Mouse (Mus musculus) lung, postnatal 10 days (tissue): ENCODE data around the gene Eme2.
"Not testable (repeated sequence)": the region's sequence is repeated elsewhere in the genome, so short reads cannot be mapped to it uniquely, and the experiment has no call there.

Experiments
- DNase-seq: peaks from one replicate; pipeline ENCODE4 v3.0.0; 2021

The Eme2 gene

DNA sequence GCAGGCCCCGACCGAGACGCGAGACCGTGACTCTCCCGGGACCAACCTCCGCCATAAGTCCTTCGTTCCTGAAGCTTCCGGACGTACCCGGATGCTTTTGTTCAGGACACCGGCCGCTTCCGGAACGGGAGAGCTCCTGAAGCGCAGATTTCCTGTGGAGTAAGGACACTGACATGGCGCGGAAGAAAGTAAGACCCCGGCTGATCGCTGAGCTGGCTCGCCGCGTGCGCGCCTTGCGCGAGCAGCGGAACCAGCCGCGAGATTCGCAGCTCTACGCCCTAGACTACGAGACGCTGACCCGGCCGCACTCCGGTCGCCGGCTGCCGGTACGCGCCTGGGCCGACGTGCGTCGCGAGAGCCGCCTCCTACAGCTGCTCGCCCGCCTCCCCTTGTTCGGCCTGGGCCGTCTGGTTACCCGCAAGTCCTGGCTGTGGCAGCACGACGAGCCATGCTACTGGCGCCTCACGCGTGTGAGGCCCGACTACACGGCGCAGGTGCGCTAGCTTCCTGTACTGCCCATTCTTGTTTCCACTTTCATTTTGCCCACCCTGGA is at the start of gene Eme2, which contains the start of gene Mrps34:
Gene Eme2, minus strand, starts transcription at position 93 of the 553 bp plus-strand sequence.
Gene Mrps34, plus strand, starts transcription at position 122 of the 553 bp plus-strand sequence.
- peak; percentile 90 for DNase-seq

DNA sequence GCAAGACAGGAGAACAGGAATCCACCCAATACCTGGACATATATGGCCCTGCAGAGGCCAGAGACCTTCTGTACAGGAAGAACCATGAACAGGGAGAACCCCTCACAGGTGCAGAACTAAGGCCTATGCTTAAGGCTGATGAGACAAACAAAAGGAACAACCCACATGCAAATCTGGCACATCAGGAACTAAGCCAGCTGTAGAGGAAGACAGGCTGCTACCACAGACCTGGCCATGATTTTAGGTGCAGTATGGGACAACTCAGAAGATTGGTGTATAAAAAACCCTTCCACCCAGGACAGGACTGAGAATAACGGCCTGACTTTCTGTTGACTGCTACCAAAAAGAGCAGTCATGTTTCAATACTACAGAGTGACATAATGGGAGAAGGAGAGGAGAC is 48.7 kb upstream of the Eme2 start:
- DNase-seq = not testable (repeated sequence)

DNA sequence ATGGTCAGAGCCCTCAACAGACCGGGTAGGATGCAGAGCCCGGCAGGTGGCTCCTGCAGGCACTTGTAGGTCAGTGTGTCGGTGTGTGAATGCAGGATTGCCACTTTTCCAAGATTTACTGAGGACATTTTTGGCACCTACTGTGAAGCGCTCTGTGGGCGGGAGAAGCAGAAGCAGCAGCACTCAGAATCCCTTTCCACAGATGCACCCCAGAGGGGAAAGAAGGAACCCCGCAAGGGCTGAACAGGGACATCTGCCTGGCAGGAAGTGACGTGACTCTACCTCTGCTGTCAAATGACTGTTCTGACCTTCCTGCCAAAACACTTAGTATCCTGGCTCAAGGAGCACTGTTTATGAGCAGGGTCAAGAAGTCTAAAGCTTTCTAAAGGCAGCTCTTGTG is 48.1 kb upstream of the Eme2 start:
- no peak for DNase-seq

GRCm38 (mm10) chr17:24942453-24942852 is 47.6 kb upstream of the Eme2 start:
- DNase-seq = peak; percentile 69

DNA sequence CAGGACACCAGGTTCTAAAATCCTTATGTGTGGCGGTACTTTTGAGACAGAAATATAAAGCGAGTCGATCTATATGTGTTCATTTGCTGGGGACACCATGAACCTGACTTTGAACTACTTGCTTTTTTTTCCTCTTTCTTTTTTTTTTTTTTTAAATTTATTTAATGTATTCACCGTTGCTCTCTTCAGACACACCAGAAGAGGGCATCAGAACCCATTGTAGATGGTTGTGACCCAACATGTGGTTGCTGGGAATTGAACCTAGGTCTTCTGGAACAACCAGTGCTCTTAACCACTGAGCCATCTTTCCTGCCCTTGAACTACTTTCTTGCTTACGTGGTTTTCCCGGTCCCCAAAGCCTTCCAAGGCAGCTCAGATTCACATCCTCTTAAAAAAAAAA is 42.4 kb upstream of the Eme2 start:
- DNase-seq = no peak

DNA sequence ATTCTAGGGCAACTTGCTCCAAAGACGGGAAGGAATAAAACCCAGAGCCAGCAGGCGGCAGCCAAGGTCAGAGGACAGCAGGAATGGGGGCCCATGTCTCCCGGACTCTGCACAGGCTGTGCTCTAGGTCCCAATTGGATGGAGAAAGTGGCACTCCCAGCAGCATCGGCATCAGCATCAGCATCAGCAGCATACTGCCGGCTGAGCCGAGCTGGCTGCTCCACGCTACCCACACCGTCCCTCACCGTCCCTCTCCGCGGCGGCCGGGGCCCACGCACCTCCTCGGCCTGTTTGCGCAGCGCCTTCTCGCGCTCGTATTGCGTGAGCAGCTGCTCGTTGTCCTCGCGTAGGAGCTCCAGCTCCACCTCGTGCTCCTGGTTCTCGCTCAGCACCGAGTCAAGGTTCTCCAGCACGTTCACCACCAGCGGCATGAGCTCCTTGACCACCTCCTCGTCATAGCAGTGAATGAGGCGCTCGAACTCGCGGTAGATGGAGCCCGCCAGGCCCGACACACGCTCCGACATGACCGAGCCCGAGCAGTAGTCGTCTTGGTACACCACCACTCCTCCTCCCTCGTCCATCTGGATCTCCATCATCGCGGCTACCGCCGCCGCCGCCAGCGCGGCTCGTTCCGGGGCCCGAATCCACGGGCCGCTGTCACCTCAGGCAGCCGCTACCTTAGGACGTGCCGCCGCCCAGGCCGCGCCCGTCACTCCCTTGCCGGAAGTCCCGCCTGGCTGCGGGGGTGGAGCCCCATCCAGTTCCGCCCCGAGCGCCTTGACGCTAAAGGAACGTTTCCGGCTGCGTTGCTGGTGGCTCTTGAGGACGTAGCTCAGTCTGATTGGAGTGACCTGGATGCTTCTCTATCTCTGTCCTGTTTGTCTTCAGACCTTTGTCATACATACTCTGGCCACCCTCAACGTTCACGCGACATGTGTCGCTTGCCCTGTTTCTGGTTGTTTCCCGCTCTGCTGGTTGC is 41.7 kb upstream of the Eme2 start, which contains the start of gene Mapk8ip3:
Gene Mapk8ip3, minus strand, starts transcription at position 719 of the 979 bp plus-strand sequence.
- peak; percentile 98 for DNase-seq

GRCm38 (mm10) chr17:24935666-24936065 is 40.8 kb upstream of the Eme2 start:
- no peak for DNase-seq

GRCm38 (mm10) chr17:24934926-24935325 is 40.0 kb upstream of the Eme2 start:
- DNase-seq = no peak

DNA sequence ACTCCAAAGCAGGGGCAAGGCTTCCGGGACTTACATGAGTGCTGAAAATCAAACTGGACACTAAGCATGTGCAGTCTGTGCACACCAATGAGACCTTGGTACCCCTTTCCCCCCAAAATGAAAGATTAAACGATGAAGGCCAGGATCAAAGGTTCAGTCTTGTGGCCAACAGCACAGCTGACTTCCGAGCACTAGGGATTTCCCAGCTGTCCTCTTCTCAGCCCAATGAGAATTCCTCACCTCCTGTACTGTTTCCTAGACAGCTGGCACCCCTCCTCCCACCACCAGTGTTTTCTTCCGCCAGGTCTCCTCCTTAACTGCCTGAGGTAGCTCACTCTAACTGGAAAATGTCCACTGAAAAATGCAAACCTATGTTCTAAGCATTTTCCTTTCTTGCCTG is 38.3 kb upstream of the Eme2 start:
- no peak for DNase-seq

DNA sequence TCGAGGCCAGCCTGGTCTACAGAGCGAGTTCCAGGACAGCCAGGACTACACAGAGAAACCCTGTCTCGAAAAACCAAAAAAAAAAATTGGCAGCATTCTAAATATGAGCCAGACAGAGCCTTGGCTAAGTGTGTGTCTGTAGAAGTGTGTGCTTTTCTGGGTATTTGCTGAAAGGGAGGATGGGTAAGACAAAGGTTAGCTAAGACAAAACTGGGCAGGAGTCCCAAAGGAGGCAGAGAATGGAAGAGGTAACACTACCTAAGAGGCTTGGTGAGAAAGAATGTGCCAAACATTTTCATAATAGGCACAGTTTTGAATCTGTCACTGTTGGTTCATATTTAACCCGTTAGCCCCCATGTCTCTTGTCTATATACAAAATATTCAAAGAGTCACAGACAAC is 37.5 kb upstream of the Eme2 start:
- no peak for DNase-seq

- DNase-seq = no peak
These were observed 34.6 kb upstream of the Eme2 start for GRCm38 (mm10) chr17:24929506-24929905.

GRCm38 (mm10) chr17:24923246-24923645 is 28.4 kb upstream of the Eme2 start:
- DNase-seq = no peak

DNA sequence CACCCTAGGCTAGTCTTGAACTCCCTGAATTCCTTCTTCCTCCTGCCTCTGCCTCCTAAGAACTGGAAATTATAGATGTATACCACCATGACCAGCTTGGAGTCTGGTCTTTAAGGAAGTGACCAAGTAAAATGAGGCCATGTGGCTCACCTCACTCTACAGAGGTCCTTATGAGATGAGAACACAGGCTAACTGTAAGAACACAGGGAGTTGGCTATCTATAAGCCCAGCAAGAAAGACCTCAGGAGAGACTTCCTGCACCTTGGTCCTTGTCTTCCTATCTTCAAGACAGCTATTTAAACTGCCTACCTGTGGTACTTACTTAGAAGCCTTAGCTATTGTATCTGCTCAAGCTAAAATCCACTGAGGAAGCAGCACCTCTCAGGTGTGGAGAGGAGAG is 19.1 kb upstream of the Eme2 start:
- DNase-seq = no peak

- no peak for DNase-seq
These were observed 12.7 kb upstream of the Eme2 start for GRCm38 (mm10) chr17:24907591-24907990.

GRCm38 (mm10) chr17:24903767-24904166 is 8.9 kb upstream of the Eme2 start:
- DNase-seq = no peak

GRCm38 (mm10) chr17:24902671-24903474 is 8.0 kb upstream of the Eme2 start:
- no peak for DNase-seq

GRCm38 (mm10) chr17:24902124-24902523 is 7.2 kb upstream of the Eme2 start:
- DNase-seq = no peak

GRCm38 (mm10) chr17:24900014-24900413 is 5.1 kb upstream of the Eme2 start:
- DNase-seq = no peak

DNA sequence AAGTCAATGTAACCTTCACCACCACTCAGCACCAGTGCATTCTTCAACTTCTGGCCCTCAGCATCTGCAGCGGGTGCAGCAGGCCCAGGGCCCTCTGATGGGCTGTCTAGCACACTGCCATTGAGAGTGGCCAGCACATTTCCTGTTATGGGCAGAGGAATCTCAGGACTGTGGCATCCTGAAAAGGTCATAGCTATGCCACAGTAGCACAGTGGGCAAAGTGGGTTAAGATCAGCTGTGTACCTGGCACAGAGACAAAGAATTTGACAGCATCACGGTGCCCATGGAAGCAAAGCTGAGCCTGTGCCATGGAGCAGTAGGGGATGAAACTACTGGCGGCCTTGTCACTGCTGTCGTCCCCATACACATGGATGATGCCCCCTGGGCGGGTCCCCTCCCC is 4.3 kb upstream of the Eme2 start:
- no peak for DNase-seq

DNA sequence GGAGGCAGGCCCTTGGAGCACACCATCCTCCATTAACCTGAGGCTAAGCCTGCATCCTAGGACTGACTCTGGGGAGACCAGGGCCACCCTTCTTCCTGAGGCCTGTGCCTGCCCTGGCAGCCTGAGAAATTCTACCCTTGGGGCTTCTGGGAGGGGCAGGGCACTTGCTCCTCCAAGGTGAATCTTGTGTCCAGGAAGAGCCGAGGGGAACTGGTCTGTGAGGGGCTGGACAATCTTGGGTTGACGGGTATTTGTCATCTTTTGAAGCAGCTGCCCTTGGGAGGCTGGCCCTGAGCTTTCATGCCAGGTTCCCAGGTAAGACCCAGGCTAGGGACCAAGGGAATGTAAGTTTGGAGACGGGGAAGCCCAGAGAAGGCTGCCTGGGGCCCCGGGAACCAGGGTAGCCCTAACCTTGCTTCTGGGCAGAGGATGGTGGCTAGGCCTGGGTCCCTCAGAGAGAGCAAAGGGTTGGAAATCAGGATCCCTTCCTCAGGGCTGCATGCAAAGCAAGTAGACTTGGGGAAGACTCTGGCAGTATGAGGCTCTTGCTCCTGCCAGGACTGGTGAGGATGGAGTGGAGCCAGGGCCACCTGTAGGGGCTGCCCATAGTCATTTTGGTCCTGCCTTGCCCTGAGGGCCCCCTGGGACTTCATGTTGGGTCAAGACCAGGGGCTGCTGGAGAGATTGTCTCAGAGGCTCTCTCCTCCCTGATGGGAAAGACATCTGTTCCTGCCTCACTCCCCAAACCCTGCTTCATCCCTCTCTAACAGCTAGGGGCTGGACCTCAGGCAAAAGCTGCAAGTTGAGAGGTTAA is 3.4 kb upstream of the Eme2 start:
- DNase-seq = no peak

DNA sequence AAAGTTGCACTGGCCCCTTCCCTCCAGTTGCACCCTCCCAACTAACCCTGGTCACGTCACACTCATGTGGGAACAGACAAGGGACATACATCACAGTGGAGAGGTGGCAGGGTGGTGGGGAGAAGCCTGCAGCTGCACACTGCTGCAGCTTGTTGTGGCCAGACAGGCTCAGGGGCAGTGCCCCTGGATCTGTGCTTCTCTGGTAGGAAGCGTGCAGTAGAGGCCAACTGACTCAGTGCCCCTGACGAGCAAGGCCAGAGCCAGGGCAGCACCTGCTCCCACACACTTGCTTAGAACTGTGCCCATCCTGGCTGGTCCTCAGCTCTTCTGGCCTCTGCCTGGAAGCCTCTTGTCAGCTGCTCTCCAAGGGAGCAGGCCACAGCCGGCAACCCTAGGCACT is 2.7 kb upstream of the Eme2 start:
- no peak for DNase-seq

DNA sequence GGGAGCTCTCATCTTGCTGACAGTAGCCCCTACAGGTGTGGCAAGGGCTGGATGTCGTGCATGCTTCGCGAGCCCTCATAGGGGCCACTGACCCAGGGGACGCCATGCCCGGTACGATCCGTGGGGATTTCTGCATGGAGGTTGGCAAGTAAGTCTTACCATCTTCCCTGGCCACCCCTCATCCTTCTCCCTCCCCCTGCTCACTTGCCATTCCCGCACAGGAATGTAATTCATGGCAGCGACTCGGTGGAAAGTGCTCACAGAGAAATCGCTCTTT is 2.0 kb upstream of the Eme2 start:
- DNase-seq = no peak
